ENCODE assay signal across 8 mouse cellular contexts in genomic region chr7:39588037-39588436, GRCm38 (mm10).
DNase-seq lines count a peak whose midpoint lies in the region; ATAC-seq lines count a peak whose summit lies in the region.

No protein-coding gene starts in this region.

- no peak overlapping the region; the same call in 1 of the 2 replicates for H3K9ac ChIP-seq in liver, embryonic 11.5 days (ENCODE audit: low read depth, low read length)
- H3K9ac ChIP-seq in forebrain, embryonic 14.5 days (ENCODE audit: low read length) = no peak overlapping the region
- no peak overlapping the region; the same call in 1 of the 2 replicates for H3K9ac ChIP-seq in limb, embryonic 13.5 days
- no peak overlapping the region for H3K9ac ChIP-seq in stomach, embryonic 14.5 days (replicated peaks; ENCODE audit: low read depth, low read length)

- no peaks in the 10 kb centered on the region for H3K9me3 ChIP-seq in liver, embryonic 11.5 days (ENCODE audit: control insufficient read depth, low read length)
- no peaks in the 10 kb centered on the region for H3K9me3 ChIP-seq in forebrain, embryonic 14.5 days (replicated peaks; ENCODE audit: control insufficient read depth, low read length)
- no peaks in the 10 kb centered on the region for H3K9me3 ChIP-seq in limb, embryonic 13.5 days
- H3K9me3 ChIP-seq in stomach, embryonic 14.5 days (ENCODE audit: control insufficient read depth, low read depth, low read length) = no peaks in the 10 kb centered on the region

- DNase-seq in liver, embryonic 11.5 days (ENCODE audit: low spot score) = no peak
- DNase-seq in liver = no peak
- peak; percentile 31 for DNase-seq in forebrain, embryonic 14.5 days (ENCODE audit: low spot score)
- no peak for DNase-seq in adrenal gland, postnatal 14 days
- DNase-seq in right cerebral cortex, postnatal 4 days = no peak
- no peak for DNase-seq in left cerebral cortex, postnatal 25 days (ENCODE audit: low spot score in 2 of 2)

- H3K27me3 ChIP-seq in liver, embryonic 11.5 days (replicated peaks; ENCODE audit: control insufficient read depth, insufficient read depth, low read length) = no peaks in the 10 kb centered on the region
- no peaks in the 10 kb centered on the region for H3K27me3 ChIP-seq in forebrain, embryonic 14.5 days (replicated peaks; ENCODE audit: control insufficient read depth, insufficient read depth, low read length)
- 0 out of 2 replicates have a peak, but pooled peaks cover 2% of the 10 kb centered on the region for H3K27me3 ChIP-seq in limb, embryonic 13.5 days
- H3K27me3 ChIP-seq in stomach, embryonic 14.5 days (ENCODE audit: control insufficient read depth, insufficient read depth, low read length) = no peaks in the 10 kb centered on the region

- no peak for ATAC-seq in liver, embryonic 11.5 days (replicated peaks; ENCODE audit: low FRiP score)
- ATAC-seq in forebrain, embryonic 14.5 days = 0 out of 2 replicates have a peak, but pooled peaks have one; percentile 3
- ATAC-seq in limb, embryonic 13.5 days (ENCODE audit: low FRiP score, low read depth) = no peak
- peak; percentile 11; the same call in 1 of the 2 replicates for ATAC-seq in stomach, embryonic 14.5 days (ENCODE audit: insufficient number of reproducible peaks, insufficient read depth, low FRiP score, low read depth)

- no peak overlapping the region for H3K27ac ChIP-seq in liver, embryonic 11.5 days (ENCODE audit: low read depth, low read length)
- H3K27ac ChIP-seq in forebrain, embryonic 14.5 days (ENCODE audit: low read depth, low read length) = no peak overlapping the region; the same call in 1 of the 2 replicates
- H3K27ac ChIP-seq in limb, embryonic 13.5 days = no peak overlapping the region
- H3K27ac ChIP-seq in stomach, embryonic 14.5 days (ENCODE audit: low read length) = no peak overlapping the region

- H3K36me3 ChIP-seq in liver, embryonic 11.5 days (ENCODE audit: control insufficient read depth, insufficient read depth, low read length) = no peaks in the 10 kb centered on the region
- H3K36me3 ChIP-seq in forebrain, embryonic 14.5 days (ENCODE audit: control insufficient read depth, insufficient read depth, low read length) = no peaks in the 10 kb centered on the region
- H3K36me3 ChIP-seq in limb, embryonic 13.5 days = no peaks in the 10 kb centered on the region
- no peaks in the 10 kb centered on the region for H3K36me3 ChIP-seq in stomach, embryonic 14.5 days (ENCODE audit: control insufficient read depth, insufficient read depth, low read length)

- H3K4me1 ChIP-seq in liver, embryonic 11.5 days (replicated peaks; ENCODE audit: control insufficient read depth, insufficient read depth, low read length) = no peaks in the 10 kb centered on the region
- H3K4me1 ChIP-seq in forebrain, embryonic 14.5 days (ENCODE audit: control insufficient read depth, insufficient read depth, low read length) = no peaks in the 10 kb centered on the region
- no peaks in the 10 kb centered on the region for H3K4me1 ChIP-seq in limb, embryonic 13.5 days
- H3K4me1 ChIP-seq in stomach, embryonic 14.5 days (ENCODE audit: control insufficient read depth, insufficient read depth, low read length) = no peaks in the 10 kb centered on the region

- intact Hi-C loops in left cerebral cortex, postnatal 25 days (cut with DNase I) = no loop called here

- peak overlapping the region; percentile 59 for H3K4me2 ChIP-seq in liver, embryonic 11.5 days
- H3K4me2 ChIP-seq in forebrain, embryonic 14.5 days (ENCODE audit: low read length) = peak overlapping the region; percentile 46
- peak overlapping the region; percentile 66 for H3K4me2 ChIP-seq in limb, embryonic 13.5 days (replicated peaks)
- peak overlapping the region; percentile 51 for H3K4me2 ChIP-seq in stomach, embryonic 14.5 days (replicated peaks; ENCODE audit: low read depth, low read length)

- 80% methylated on average over 1 of the region's 1 CpGs for WGBS in liver, embryonic 11.5 days
- 85% methylated on average over 1 of the region's 1 CpGs for WGBS in forebrain, embryonic 14.5 days
- 85% methylated on average over 1 of the region's 1 CpGs for WGBS in limb, embryonic 13.5 days
- 88% methylated on average over 1 of the region's 1 CpGs for WGBS in stomach, embryonic 14.5 days

- H3K4me3 ChIP-seq in liver, embryonic 11.5 days (ENCODE audit: low read depth, low read length) = no peak overlapping the region; the same call in 1 of the 2 replicates
- H3K4me3 ChIP-seq in forebrain, embryonic 14.5 days (ENCODE audit: low read depth, low read length) = peak overlapping the region; percentile 39
- H3K4me3 ChIP-seq in limb, embryonic 13.5 days = peak overlapping the region; percentile 49
- H3K4me3 ChIP-seq in stomach, embryonic 14.5 days (ENCODE audit: low read depth, low read length) = peak overlapping the region; percentile 35; the same call in 1 of the 2 replicates

Comparison
In these comparisons a context has a peak if more than half of its experiments do, and no peak if none do; other contexts are left out.
1. ATAC-seq: peak in forebrain, embryonic 14.5 days (single experiment) and stomach, embryonic 14.5 days (single experiment); none in liver, embryonic 11.5 days (single experiment) and limb, embryonic 13.5 days (single experiment).
2. Peak in every context shown above with its lines, with median percentiles within 50 percentile points of each other: H3K4me2 ChIP-seq.